Mouse (Mus musculus) liver, embryonic 16.5 days (tissue): ENCODE measurements around the gene Flywch1. TPM values are rescaled to one million over a fixed set of nuclear protein-coding genes. Genes with fewer than 3 reads are reported as not detected.

Experiments
- ATAC-seq: fragments of 200-750 bp; cut with Nextera tagmentation; 2 replicates; pipeline ENCODE4 v1.8.0; 2017; ENCODE audit warnings: low read depth, mild to moderate bottlenecking, moderate number of reproducible peaks, moderate library complexity
- H3K27ac ChIP-seq: fragments of 300-500 bp; sonication (generic); 2 replicates; pipeline ENCODE4 v1.5.1; 2014; ENCODE audit warnings: mild to moderate bottlenecking, low read length
- H3K27me3 ChIP-seq: fragments of 300-500 bp; sonication (generic); 2 replicates; pipeline ENCODE4 v1.6.1; 2014; ENCODE audit warnings: low read depth, low read length, mixed read lengths; ENCODE audit not compliant: control insufficient read depth, insufficient read depth
- H3K36me3 ChIP-seq: fragments of 300-500 bp; sonication (generic); 2 replicates; pipeline ENCODE4 v1.6.1; 2014; ENCODE audit warnings: mild to moderate bottlenecking; ENCODE audit not compliant: control insufficient read depth, insufficient read depth
- H3K4me1 ChIP-seq: fragments of 300-500 bp; sonication (generic); 2 replicates; pipeline ENCODE4 v1.6.1; 2014; ENCODE audit warnings: low read depth, low read length, mixed read lengths; ENCODE audit not compliant: control insufficient read depth
- H3K4me2 ChIP-seq: fragments of 300-500 bp; sonication (generic); 2 replicates; pipeline ENCODE4 v1.6.1; 2014; ENCODE audit warnings: low read depth, low read length, mixed read lengths
- H3K4me3 ChIP-seq: fragments of 300-500 bp; sonication (generic); 2 replicates; pipeline ENCODE4 v1.5.1; 2014; ENCODE audit warnings: low read depth, mild to moderate bottlenecking, low read length
- H3K9ac ChIP-seq: fragments of 300-500 bp; sonication (generic); 2 replicates; pipeline ENCODE4 v1.6.1; 2014; ENCODE audit warnings: low read depth, low read length
- H3K9me3 ChIP-seq: fragments of 300-500 bp; sonication (generic); replicated peaks from 2 replicates; pipeline ENCODE4 v1.6.1; 2016; ENCODE audit warnings: low read length; ENCODE audit not compliant: control insufficient read depth
- WGBS: fragments of 180-500 bp; shearing (Covaris S2); extraction: QIAGEN DNeasy Blood & Tissue Kit; methylation state at CpG from one replicate; pipeline ENCODE4 v1.1.7; 2014; ENCODE audit not compliant: insufficient replicate concordance; 5-methylcytosine and 5-hydroxymethylcytosine counted together
- polyA plus RNA-seq: library from polyadenylated mRNA; unstranded; fragments of >200 nt; fragmentation: Nextera tagmentation; extraction: Ambion mirVana; gene quantifications from 2 replicates; pipeline ENCODE4 v1.2.1, GENCODE M21; 2015

Flywch1 gene
- polyA plus RNA-seq, 1 experiment from 2014 or later = 10.6 TPM

GRCm38 (mm10) chr17:23719455-23719854, 51.9 kb downstream of the Flywch1 start:
- Histone ChIP-seq H3K4me1 (no peaks in the 10 kb centered on the region; the same call in 1 of the 2 replicates), H3K9me3 (no peaks in the 10 kb centered on the region), H3K36me3 (no peaks in the 10 kb centered on the region), H3K27me3 (no peaks in the 10 kb centered on the region), H3K4me3 (no peak overlapping the region), H3K9ac (no peak overlapping the region), H3K27ac (no peak overlapping the region), H3K4me2 (no peak overlapping the region)
- 18% methylated on average over 1 of the region's 1 CpGs for WGBS
- ATAC-seq = no peak

GRCm38 (mm10) chr17:23717003-23717402, 54.4 kb downstream of the Flywch1 start:
- no peaks in the 10 kb centered on the region for H3K9me3 ChIP-seq
- H3K4me3 ChIP-seq = no peak overlapping the region
- H3K9ac ChIP-seq = no peak overlapping the region
- H3K4me1 ChIP-seq = no peaks in the 10 kb centered on the region; the same call in 1 of the 2 replicates
- WGBS = 38% methylated on average over 2 of the region's 2 CpGs
- ATAC-seq = no peak
- no peaks in the 10 kb centered on the region for H3K36me3 ChIP-seq
- no peaks in the 10 kb centered on the region for H3K27me3 ChIP-seq
- no peak overlapping the region for H3K4me2 ChIP-seq
- no peak overlapping the region for H3K27ac ChIP-seq

- Histone ChIP-seq H3K9ac (no peak overlapping the region), H3K27ac (no peak overlapping the region), H3K4me1 (no peaks in the 10 kb centered on the region), H3K4me3 (no peak overlapping the region), H3K36me3 (no peaks in the 10 kb centered on the region), H3K27me3 (peaks cover 6% of the 10 kb centered on the region), H3K9me3 (no peaks in the 10 kb centered on the region), H3K4me2 (no peak overlapping the region)
- WGBS = 2% methylated on average over 3 of the region's 3 CpGs
- ATAC-seq = no peak
These were observed 65.2 kb downstream of the Flywch1 start for GRCm38 (mm10) chr17:23706212-23706611.

GRCm38 (mm10) chr17:23705525-23706104, 65.8 kb downstream of the Flywch1 start:
- H3K27ac ChIP-seq = no peak overlapping the region
- H3K4me1 ChIP-seq = no peaks in the 10 kb centered on the region
- H3K9ac ChIP-seq = no peak overlapping the region
- no peaks in the 10 kb centered on the region for H3K36me3 ChIP-seq
- WGBS = 60% methylated on average over 7 of the region's 7 CpGs
- H3K27me3 ChIP-seq = peaks cover 12% of the 10 kb centered on the region
- ATAC-seq = no peak
- no peak overlapping the region for H3K4me3 ChIP-seq
- H3K4me2 ChIP-seq = no peak overlapping the region
- H3K9me3 ChIP-seq = no peaks in the 10 kb centered on the region

- WGBS = 55% methylated on average over 7 of the region's 7 CpGs
These were observed 66.7 kb downstream of the Flywch1 start for GRCm38 (mm10) chr17:23704741-23705140.

GRCm38 (mm10) chr17:23703301-23703700, 68.1 kb downstream of the Flywch1 start:
- H3K4me1 ChIP-seq = peaks cover 2% of the 10 kb centered on the region
- H3K36me3 ChIP-seq = no peaks in the 10 kb centered on the region
- H3K9me3 ChIP-seq = no peaks in the 10 kb centered on the region
- H3K27me3 ChIP-seq = peaks cover 35% of the 10 kb centered on the region
- WGBS = 66% methylated on average over 9 of the region's 9 CpGs
- H3K9ac ChIP-seq = no peak overlapping the region
- no peak overlapping the region for H3K4me2 ChIP-seq
- H3K4me3 ChIP-seq = no peak overlapping the region
- ATAC-seq = no peak
- H3K27ac ChIP-seq = no peak overlapping the region

More at GRCm38 (mm10) chr17:23704741-23705140, 66.7 kb downstream of the Flywch1 start:
- Histone ChIP-seq H3K4me2 (no peak overlapping the region), H3K36me3 (no peaks in the 10 kb centered on the region), H3K9ac (no peak overlapping the region), H3K27me3 (peaks cover 20% of the 10 kb centered on the region), H3K4me1 (no peaks in the 10 kb centered on the region), H3K27ac (no peak overlapping the region), H3K4me3 (no peak overlapping the region), H3K9me3 (no peaks in the 10 kb centered on the region)
- no peak for ATAC-seq

Other genes with a start within 250 kb of the Flywch1 start
- gene Zfp213, start 207.4 kb downstream of the Flywch1 start, polyA plus RNA-seq = 4.8 and 5.3 TPM in 2 replicates
- 1.3 and 1.6 TPM in 2 replicates for gene Zfp13, start 172.1 kb downstream of the Flywch1 start, polyA plus RNA-seq
- gene Zscan10, start 170.7 kb downstream of the Flywch1 start, polyA plus RNA-seq = not detected in 2 replicates
- 0.42 and 0.50 TPM in 2 replicates for gene Mmp25, start 126.3 kb downstream of the Flywch1 start, polyA plus RNA-seq
- gene Bicdl2, start 111.1 kb downstream of the Flywch1 start, polyA plus RNA-seq = 0.12 TPM in 1 of 2 replicates, not detected in the other
- 18.9 and 23.2 TPM in 2 replicates for gene Hcfc1r1, start 98.0 kb downstream of the Flywch1 start, polyA plus RNA-seq
- 19.1 and 20.4 TPM in 2 replicates for gene Thoc6, start 97.7 kb downstream of the Flywch1 start, polyA plus RNA-seq
- 7.0 and 8.6 TPM in 2 replicates for gene Tnfrsf12a, start 94.1 kb downstream of the Flywch1 start, polyA plus RNA-seq
- gene Cldn6, start 92.4 kb downstream of the Flywch1 start, polyA plus RNA-seq = 1.2 and 1.4 TPM in 2 replicates
- gene Cldn9, start 87.6 kb downstream of the Flywch1 start, polyA plus RNA-seq = 0.18 TPM in 1 of 2 replicates, not detected in the other
- gene 1520401A03Rik, start 48.8 kb downstream of the Flywch1 start, polyA plus RNA-seq = 0.04 and 0.14 TPM in 2 replicates
- gene Pkmyt1, start 45.3 kb downstream of the Flywch1 start, polyA plus RNA-seq = 24.9 and 26.0 TPM in 2 replicates
- 7.5 and 7.6 TPM in 2 replicates for gene Paqr4, start 30.7 kb downstream of the Flywch1 start, polyA plus RNA-seq
- not detected in 2 replicates for gene Kremen2, start 25.8 kb downstream of the Flywch1 start, polyA plus RNA-seq
- 0.64 and 0.86 TPM in 2 replicates for gene Flywch2, start 14.5 kb upstream of the Flywch1 start, polyA plus RNA-seq
- gene Srrm2, start 18.9 kb upstream of the Flywch1 start, polyA plus RNA-seq = 150 and 172 TPM in 2 replicates
- 426 and 436 TPM in 2 replicates for gene Elob, start 57.5 kb upstream of the Flywch1 start, polyA plus RNA-seq
- gene Prss33, start 64.5 kb upstream of the Flywch1 start, polyA plus RNA-seq = not detected in 2 replicates
- not detected in 2 replicates for gene Prss32, start 72.3 kb upstream of the Flywch1 start, polyA plus RNA-seq
- 0.06 TPM in 1 of 2 replicates, not detected in the other for gene Prss41, start 72.6 kb upstream of the Flywch1 start, polyA plus RNA-seq
- gene Prss21, start 96.5 kb upstream of the Flywch1 start, polyA plus RNA-seq = not detected in 2 replicates
- gene Dcpp1, start 109.3 kb upstream of the Flywch1 start, polyA plus RNA-seq = not detected in 2 replicates
- not detected in 2 replicates for gene Dcpp2, start 109.3 kb upstream of the Flywch1 start, polyA plus RNA-seq
- not detected in 2 replicates for gene Dcpp3, start 145.9 kb upstream of the Flywch1 start, polyA plus RNA-seq
- gene Sbp, start 170.1 kb upstream of the Flywch1 start, polyA plus RNA-seq = not detected in 2 replicates
- not detected in 2 replicates for gene Sbpl, start 183.7 kb upstream of the Flywch1 start, polyA plus RNA-seq
- 0.07 TPM in 1 of 2 replicates, not detected in the other for gene Prss30, start 209.0 kb upstream of the Flywch1 start, polyA plus RNA-seq
- gene Prss22, start 226.5 kb upstream of the Flywch1 start, polyA plus RNA-seq = not detected in 2 replicates